Mouse (Mus musculus) 416B (cell line): Measurements from ENCODE around the gene Cd209f.
"Not testable (repeated sequence)": the region's sequence is repeated elsewhere in the genome, so short reads cannot be mapped to it uniquely, and the experiment has no call there.

Experiments
- DNase-seq: peaks from one replicate; pipeline ENCODE4 v3.0.0; 2011; ENCODE audit warnings: low read depth

The Cd209f gene

GRCm38 (mm10) chr8:4105735-4106134 lies at the start of gene Cd209f:
Cd209f (minus strand) TSS chr8:4105835.
- DNase-seq: not testable (repeated sequence)

- DNase-seq: no peak
Observed at GRCm38 (mm10) chr8:4154878-4155277, 49.2 kb upstream of the Cd209f start.

GRCm38 (mm10) chr8:4147272-4147671 lies 41.6 kb upstream of the Cd209f start:
- DNase-seq: no peak

- DNase-seq: peak; percentile 61
Observed at GRCm38 (mm10) chr8:4141721-4142120, 36.1 kb upstream of the Cd209f start.

- DNase-seq: peak; percentile 82
Observed at GRCm38 (mm10) chr8:4139660-4140646, 34.3 kb upstream of the Cd209f start.

- DNase-seq: no peak
Observed at GRCm38 (mm10) chr8:4133798-4134197, 28.2 kb upstream of the Cd209f start, which contains the start of gene Cd209g. Cd209g (plus strand) TSS chr8:4134098.

GRCm38 (mm10) chr8:4088514-4088913 lies 17.1 kb downstream of the Cd209f start:
- peak; percentile 50 for DNase-seq

- DNase-seq: peak; percentile 14
Observed at GRCm38 (mm10) chr8:4087180-4087722, 18.4 kb downstream of the Cd209f start.
